Mouse (Mus musculus) kidney, adult 9 months (tissue): ENCODE measurements around the gene Gm42957.
"Not testable (repeated sequence)": the region's sequence is repeated elsewhere in the genome, so short reads cannot be mapped to it uniquely, and the experiment has no call there.

Source experiments
- DNase-seq: peaks from one replicate; pipeline ENCODE4 v3.0.0; 2022

Gene Gm42957

GRCm38 (mm10) chr3:96678456-96678855 lies 43.2 kb downstream of the Gm42957 start:
- DNase-seq = no peak

DNA sequence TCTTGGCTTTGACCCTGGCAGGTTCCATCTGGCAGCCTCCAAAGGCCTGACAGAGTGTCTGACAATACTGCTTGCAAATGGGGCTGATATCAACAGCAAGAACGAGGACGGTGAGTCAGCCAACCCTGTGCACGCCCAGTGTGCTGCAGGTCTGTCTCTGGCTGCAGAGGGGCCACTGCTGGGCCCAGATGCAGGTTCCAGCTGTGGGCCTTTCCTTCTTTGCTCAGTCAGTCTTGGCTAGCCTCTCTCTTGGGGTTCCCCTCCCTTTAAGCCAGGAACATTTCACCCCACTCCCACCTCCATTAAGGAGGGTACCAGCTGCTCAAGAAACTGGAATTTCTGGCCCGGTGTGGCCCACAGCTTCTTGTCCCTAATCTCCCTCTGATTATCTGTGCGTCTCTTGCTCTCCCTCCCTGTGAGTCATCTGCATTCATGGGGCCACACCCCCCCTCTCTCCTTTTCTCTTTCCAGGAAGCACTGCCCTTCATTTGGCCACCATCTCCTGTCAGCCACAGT lies 43.9 kb downstream of the Gm42957 start:
- no peak for DNase-seq

DNA sequence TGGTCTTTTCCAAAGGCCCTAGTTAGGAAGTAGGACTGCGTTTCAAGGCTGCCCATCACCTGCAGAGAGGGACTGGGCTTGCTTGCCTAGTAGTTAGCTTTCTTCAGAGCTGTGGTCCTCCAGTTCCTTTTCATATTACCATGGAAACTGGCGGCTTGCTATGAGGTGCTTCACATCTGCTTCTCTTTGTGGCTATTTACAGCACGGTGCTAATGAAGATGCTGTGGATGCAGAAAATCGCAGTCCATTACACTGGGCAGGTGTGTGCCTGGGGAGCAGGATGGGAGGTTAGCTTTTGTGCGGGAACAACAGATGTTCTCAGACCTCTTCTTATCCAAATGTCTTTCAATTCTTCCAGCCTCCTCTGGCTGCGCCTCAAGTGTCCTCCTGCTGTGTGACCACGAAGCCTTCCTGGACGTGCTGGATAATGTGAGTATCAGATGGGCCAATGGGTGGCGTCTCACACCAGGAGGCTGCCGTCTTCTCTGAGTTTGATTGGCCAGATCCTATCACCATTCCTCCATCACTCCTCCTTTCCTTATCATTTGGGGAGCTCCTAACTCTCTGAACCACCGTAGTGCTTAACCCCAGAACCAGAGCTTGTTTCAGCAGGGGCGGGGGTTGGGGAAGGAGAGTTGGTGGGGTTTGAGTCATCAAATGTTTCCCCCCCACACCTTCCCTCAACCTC lies 45.1 kb downstream of the Gm42957 start:
- DNase-seq = no peak

DNA sequence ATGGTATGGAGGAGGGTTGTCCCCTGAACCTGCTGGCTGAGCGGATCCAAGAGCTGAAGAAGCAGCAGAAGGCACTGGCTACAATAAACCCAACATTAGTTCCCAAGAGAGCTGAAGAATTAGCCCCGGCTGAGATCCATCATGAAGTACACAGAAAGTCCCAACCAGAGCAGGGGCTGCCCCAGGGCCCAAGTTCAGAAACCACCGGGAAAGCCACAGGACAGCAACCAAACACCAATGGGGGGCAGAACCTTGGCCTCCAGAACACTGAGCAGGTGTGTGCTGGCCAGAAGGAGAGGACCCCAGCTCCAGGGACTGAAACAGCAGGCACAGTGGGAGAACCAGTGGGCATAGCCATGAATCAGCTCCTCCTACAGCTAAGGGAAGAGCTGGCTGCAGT lies 48.2 kb downstream of the Gm42957 start:
- DNase-seq = no peak

- DNase-seq = no peak
Measured at GRCm38 (mm10) chr3:96684151-96684821, 49.0 kb downstream of the Gm42957 start.

DNA sequence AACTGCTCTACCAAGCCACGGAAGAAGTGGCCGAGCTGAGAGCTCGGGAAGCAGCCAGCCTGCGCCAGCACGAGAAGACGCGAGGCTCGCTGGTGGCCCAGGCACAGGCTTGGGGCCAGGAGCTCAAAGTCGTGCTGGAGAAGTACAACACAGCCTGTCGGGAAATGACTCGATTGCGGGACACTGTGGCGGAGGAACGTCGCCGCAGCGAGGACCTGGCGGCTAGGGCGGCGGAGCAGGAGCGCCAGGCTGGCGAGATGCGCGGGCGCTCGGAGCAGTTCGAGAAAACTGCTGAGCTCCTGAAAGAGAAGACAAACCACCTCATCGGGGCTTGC lies 49.5 kb downstream of the Gm42957 start:
- no peak for DNase-seq

GRCm38 (mm10) chr3:96686057-96686456 lies 50.8 kb downstream of the Gm42957 start:
- not testable (repeated sequence) for DNase-seq

- DNase-seq = no peak
Measured at GRCm38 (mm10) chr3:96688854-96689253, 53.6 kb downstream of the Gm42957 start.

- no peak for DNase-seq
Measured at GRCm38 (mm10) chr3:96690298-96690697, 55.0 kb downstream of the Gm42957 start.

- DNase-seq = no peak
Measured at GRCm38 (mm10) chr3:96692506-96692905, 57.2 kb downstream of the Gm42957 start.

GRCm38 (mm10) chr3:96693579-96693978 lies 58.3 kb downstream of the Gm42957 start:
- no peak for DNase-seq

- peak; percentile 91 for DNase-seq
Measured at GRCm38 (mm10) chr3:96696198-96696765, 61.0 kb downstream of the Gm42957 start, which contains the start of gene Pias3. TSS of gene Pias3 (plus strand) at chr3:96696384.

- peak; percentile 92 for DNase-seq
Measured at GRCm38 (mm10) chr3:96696766-96697732, 61.8 kb downstream of the Gm42957 start.

DNA sequence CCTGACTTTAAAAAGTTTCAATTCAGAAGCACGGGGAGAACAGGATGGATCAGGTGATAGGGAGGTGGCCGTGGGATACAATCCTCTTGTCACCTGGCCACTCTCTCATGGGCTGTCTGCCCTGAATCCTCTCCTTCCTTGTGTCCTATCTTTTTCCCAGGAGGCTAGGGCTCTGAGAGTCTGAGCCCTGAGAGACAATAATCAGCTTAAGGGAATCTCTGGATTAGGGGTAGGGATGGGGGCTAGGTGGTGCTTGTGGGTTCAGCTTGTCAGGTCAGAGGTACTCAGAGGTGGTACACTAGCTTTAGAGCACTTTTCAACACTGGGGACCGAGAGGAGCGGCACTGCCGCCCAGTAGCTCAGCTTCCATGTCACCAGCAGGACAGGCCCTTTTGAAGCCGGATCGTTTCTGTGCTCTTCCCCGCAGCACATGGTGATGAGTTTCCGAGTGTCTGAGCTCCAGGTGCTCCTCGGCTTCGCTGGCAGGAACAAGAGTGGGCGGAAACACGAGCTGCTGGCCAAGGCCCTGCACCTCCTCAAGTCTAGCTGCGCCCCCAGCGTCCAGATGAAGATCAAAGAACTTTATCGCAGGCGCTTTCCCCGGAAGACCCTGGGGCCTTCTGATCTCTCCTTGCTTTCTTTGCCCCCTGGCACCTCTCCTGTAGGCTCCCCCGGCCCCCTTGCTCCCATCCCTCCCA lies 63.9 kb downstream of the Gm42957 start:
- DNase-seq = no peak

DNA sequence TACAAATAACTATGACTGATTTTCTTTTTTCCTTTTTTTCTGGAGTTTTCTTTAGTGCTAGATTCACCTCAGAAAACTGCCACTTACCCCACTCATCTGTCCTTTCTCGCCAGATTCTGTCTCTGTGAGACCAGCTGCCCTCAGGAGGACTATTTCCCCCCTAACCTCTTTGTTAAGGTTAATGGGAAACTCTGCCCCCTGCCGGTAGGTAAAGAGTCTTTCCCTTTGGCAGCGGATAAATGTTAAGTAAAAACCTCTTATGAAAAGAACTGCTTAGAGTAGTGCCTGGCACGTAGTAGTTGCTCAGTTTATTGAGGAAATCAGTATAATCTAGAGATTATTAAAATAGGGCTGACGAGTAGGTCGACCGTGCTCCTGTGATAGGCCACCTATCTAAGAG lies 65.1 kb downstream of the Gm42957 start:
- no peak for DNase-seq

DNA sequence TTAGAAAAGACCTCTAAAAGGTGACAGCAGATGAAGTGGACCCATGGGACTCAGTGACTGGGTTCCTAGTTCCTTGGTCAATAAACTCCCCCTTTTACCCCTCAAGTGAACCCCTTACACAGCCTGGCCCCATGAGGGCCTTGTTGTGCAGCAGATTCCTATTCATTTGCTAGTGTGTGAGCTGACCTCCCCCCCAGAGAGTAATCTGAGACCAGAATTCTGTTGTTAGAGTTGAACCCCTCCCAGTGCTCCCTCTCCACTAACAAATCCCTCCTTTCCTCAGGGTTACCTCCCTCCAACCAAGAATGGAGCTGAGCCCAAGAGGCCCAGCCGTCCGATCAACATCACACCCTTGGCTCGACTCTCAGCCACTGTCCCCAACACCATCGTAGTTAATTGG lies 65.7 kb downstream of the Gm42957 start:
- no peak for DNase-seq
